Comparison of ENCODE assay signal across 7 mouse cellular contexts in the genomic region with DNA sequence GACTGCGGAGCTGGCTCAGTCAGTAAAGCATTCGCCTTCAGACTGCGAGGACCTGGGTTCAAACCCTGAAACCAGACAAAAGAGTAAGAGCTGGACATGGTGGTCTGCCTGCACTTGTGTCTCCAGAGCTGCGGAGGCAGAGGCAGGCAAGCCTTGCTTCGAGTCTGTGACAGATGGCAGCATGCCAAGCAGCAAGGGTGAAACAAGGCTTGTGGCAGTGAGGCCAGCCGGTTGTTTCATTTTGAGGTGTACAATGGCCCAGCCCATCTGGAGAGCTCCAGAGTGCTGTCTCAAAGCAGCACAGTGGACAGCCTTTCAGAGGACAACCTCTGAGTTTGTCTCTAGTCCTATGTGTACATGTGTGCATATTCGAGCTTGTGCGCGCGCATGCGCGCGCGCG.
DNase-seq lines count a peak whose midpoint lies in the region; ATAC-seq lines count a peak whose summit lies in the region.

No protein-coding gene starts in this region.

- no peaks in the 10 kb centered on the region for H3K36me3 ChIP-seq in forebrain, embryonic 12.5 days (replicated peaks)
- H3K36me3 ChIP-seq in intestine, embryonic 16.5 days (ENCODE audit: control insufficient read depth, insufficient read depth, low read length): no peaks in the 10 kb centered on the region

- peak; percentile 21; the same call in 1 of the 2 replicates for ATAC-seq in forebrain, embryonic 12.5 days (ENCODE audit: low FRiP score)
- no peak for ATAC-seq in intestine, embryonic 16.5 days

- peaks cover 57% of the 10 kb centered on the region for H3K4me1 ChIP-seq in forebrain, embryonic 12.5 days
- peaks cover 24% of the 10 kb centered on the region for H3K4me1 ChIP-seq in intestine, embryonic 16.5 days (ENCODE audit: control insufficient read depth, insufficient read depth, low read length)

- 74% methylated on average over 15 of the region's 15 CpGs for WGBS in forebrain, embryonic 12.5 days
- 81% methylated on average over 15 of the region's 15 CpGs for WGBS in intestine, embryonic 16.5 days

- H3K4me3 ChIP-seq in forebrain, embryonic 12.5 days (replicated peaks): no peak overlapping the region
- no peak overlapping the region for H3K4me3 ChIP-seq in intestine, embryonic 16.5 days (ENCODE audit: low read length)

- peak; percentile 16 to 50 for DNase-seq in kidney, postnatal 36 days
- DNase-seq in kidney, adult 9 months: no peak
- DNase-seq in thymus, postnatal 36 days: peak; percentile 9 to 15
- DNase-seq in thymus, postnatal 25 days: no peak
- no peak for DNase-seq in cerebellum, adult 8-10 months

- no peaks in the 10 kb centered on the region for H3K27me3 ChIP-seq in forebrain, embryonic 12.5 days
- H3K27me3 ChIP-seq in intestine, embryonic 16.5 days (replicated peaks; ENCODE audit: control insufficient read depth, insufficient read depth, low read length): no peaks in the 10 kb centered on the region

- H3K9me3 ChIP-seq in forebrain, embryonic 12.5 days: no peaks in the 10 kb centered on the region
- no peaks in the 10 kb centered on the region for H3K9me3 ChIP-seq in intestine, embryonic 16.5 days (ENCODE audit: control insufficient read depth, low read length)

- peak overlapping the region; percentile 79 for H3K27ac ChIP-seq in forebrain, embryonic 12.5 days
- no peak overlapping the region for H3K27ac ChIP-seq in intestine, embryonic 16.5 days (ENCODE audit: low read length)

- H3K4me2 ChIP-seq in forebrain, embryonic 12.5 days: no peak overlapping the region
- no peak overlapping the region for H3K4me2 ChIP-seq in intestine, embryonic 16.5 days (ENCODE audit: low read depth, low read length)

- H3K9ac ChIP-seq in forebrain, embryonic 12.5 days: no peak overlapping the region
- H3K9ac ChIP-seq in intestine, embryonic 16.5 days (ENCODE audit: low read depth, low read length): no peak overlapping the region

Comparison
In these comparisons a context has a peak if more than half of its experiments do, and no peak if none do; other contexts are left out.
1. DNase-seq: peak in kidney, postnatal 36 days (2 of 2) and thymus, postnatal 36 days (2 of 2); none in kidney, adult 9 months (single experiment), thymus, postnatal 25 days (single experiment) and cerebellum, adult 8-10 months (single experiment).